Mouse (Mus musculus): Measurements from ENCODE around the gene Lrrc8e.
A peak's percentile ranks its signal among the peaks of the same experiment; 100 is the strongest.

DNA sequence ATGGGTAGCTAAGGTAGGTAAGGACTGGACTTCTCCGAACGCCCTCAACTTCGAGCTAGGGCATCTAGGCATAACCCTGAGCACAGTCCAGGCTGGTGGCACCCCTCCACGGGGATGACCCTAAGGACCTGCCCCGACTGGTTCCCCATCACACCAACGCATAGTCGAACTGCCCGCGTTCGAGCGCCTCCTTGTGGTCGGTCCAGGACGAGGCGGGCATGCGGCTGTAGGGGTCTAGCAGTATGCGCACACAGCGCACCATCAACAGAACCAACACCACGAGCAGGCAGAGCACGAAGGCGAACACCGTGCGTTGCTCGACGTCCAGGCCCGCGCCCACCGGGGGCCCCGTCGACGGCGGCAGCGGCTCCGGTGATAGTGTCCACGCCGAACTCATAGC lies 31.6 kb downstream of the Lrrc8e start:
- TF ChIP-seq CTCF (IDR thresholded peaks at IDR 0.05; ENCODE audit: borderline replicate concordance, insufficient read depth, low read depth, low read length), result peak; percentile 70
- TF ChIP-seq POLR2A (IDR thresholded peaks at IDR 0.05; ENCODE audit: borderline replicate concordance, insufficient read depth, low read length), result no peak
